Mouse (Mus musculus) olfactory bulb, adult 2 months (tissue): ENCODE results near the gene Gria4.

Experiments used
- CTCF ChIP-seq: fragments of 200-500 bp; IDR thresholded peaks from 2 replicates; pipeline ENCODE4 v1.5.1; 2012; ENCODE audit warnings: low read depth, mild to moderate bottlenecking, low read length, moderate library complexity; ENCODE audit not compliant: insufficient read depth
- POLR2A ChIP-seq: fragments of 200-500 bp; IDR thresholded peaks from 2 replicates; pipeline ENCODE4 v1.6.1; 2012; ENCODE audit warnings: mild to moderate bottlenecking, low read depth, low read length, moderate library complexity; ENCODE audit not compliant: insufficient read depth

GRCm38 (mm10) chr9:4631910-4632309, 164.1 kb downstream of the Gria4 start:
- TF ChIP-seq CTCF, result no peak
- TF ChIP-seq POLR2A, result no peak
